Mouse (Mus musculus): ENCODE results near the gene Edf1.

Edf1 gene

GRCm38 (mm10) chr2:25561946-25562345, 4.3 kb downstream of the Edf1 start:
- DNase-seq (ENCODE audit: low spot score), result no peak

GRCm38 (mm10) chr2:25565741-25566140, 8.1 kb downstream of the Edf1 start:
- DNase-seq (ENCODE audit: low spot score), result no peak

- DNase-seq (ENCODE audit: low spot score), result no peak
These were observed 8.9 kb downstream of the Edf1 start for GRCm38 (mm10) chr2:25566558-25566957.

- DNase-seq (ENCODE audit: low spot score), result no peak
These were observed 10.9 kb downstream of the Edf1 start for GRCm38 (mm10) chr2:25568473-25569019.

GRCm38 (mm10) chr2:25569323-25569722, 11.7 kb downstream of the Edf1 start:
- no peak for DNase-seq (ENCODE audit: low spot score)

GRCm38 (mm10) chr2:25571221-25571620, 13.6 kb downstream of the Edf1 start:
- DNase-seq (ENCODE audit: low spot score), result no peak

- no peak for DNase-seq (ENCODE audit: low spot score)
These were observed 15.4 kb downstream of the Edf1 start for GRCm38 (mm10) chr2:25573068-25573467.

GRCm38 (mm10) chr2:25574136-25574535, 16.5 kb downstream of the Edf1 start:
- no peak for DNase-seq (ENCODE audit: low spot score)

GRCm38 (mm10) chr2:25574579-25575431, 17.2 kb downstream of the Edf1 start, which contains the start of the genes Mamdc4 and Phpt1:
Mamdc4 (minus strand) TSS chr2:25574845.
Phpt1 (minus strand) TSS chr2:25575224.
- DNase-seq (ENCODE audit: low spot score), result peak; percentile 90

GRCm38 (mm10) chr2:25575432-25576027, 17.9 kb downstream of the Edf1 start:
- DNase-seq (ENCODE audit: low spot score), result no peak

GRCm38 (mm10) chr2:25576028-25576850, 18.6 kb downstream of the Edf1 start:
- no peak for DNase-seq (ENCODE audit: low spot score)

- DNase-seq (ENCODE audit: low spot score), result no peak
These were observed 19.6 kb downstream of the Edf1 start for GRCm38 (mm10) chr2:25576965-25577891.

- DNase-seq (ENCODE audit: low spot score), result no peak
These were observed 20.5 kb downstream of the Edf1 start for GRCm38 (mm10) chr2:25577951-25578795.

GRCm38 (mm10) chr2:25578796-25579736, 21.4 kb downstream of the Edf1 start:
- no peak for DNase-seq (ENCODE audit: low spot score)

- DNase-seq (ENCODE audit: low spot score), result no peak
These were observed 22.3 kb downstream of the Edf1 start for GRCm38 (mm10) chr2:25579737-25580460.

- DNase-seq (ENCODE audit: low spot score), result no peak
These were observed 23.0 kb downstream of the Edf1 start for GRCm38 (mm10) chr2:25580621-25581101.

GRCm38 (mm10) chr2:25581294-25581864, 23.7 kb downstream of the Edf1 start, which contains the start of gene Ajm1:
Ajm1 (minus strand) TSS chr2:25581757.
- DNase-seq (ENCODE audit: low spot score), result peak; percentile 62

GRCm38 (mm10) chr2:25581901-25582301, 24.3 kb downstream of the Edf1 start:
- DNase-seq (ENCODE audit: low spot score), result no peak
